Mouse (Mus musculus): ENCODE data around the gene Ift74. TPM values are rescaled to one million over a fixed set of nuclear protein-coding genes. Genes with fewer than 3 reads are reported as not detected.
A peak's percentile ranks its signal among the peaks of the same experiment; 100 is the strongest.
"Not testable (repeated sequence)": the region's sequence is repeated elsewhere in the genome, so short reads cannot be mapped to it uniquely, and the experiment has no call there.

Ift74 gene
- polyA plus RNA-seq, 1 experiment: 36.1 TPM

DNA sequence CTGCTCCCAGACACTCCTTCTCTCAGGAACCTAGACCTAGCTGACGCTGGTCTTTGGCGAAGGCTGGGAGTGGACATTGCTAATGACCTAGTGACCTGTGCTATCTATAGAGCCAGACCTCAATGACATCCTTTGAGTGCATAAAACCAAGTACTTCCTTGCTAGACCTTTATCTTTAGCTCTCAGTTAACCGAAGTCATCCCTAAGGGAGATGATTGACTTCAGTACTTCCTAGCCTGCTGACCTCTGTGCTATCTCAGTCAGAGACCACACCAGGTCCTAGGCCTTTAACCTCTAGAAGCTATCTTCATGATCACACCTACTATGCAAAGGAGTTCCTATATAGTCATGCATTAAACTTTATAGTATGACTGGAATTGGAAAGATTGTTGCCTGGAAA is 4.0 kb upstream of the Ift74 start:
- Histone ChIP-seq H3K27ac (ENCODE audit: insufficient read depth, low read length) (no peak overlapping the region), H3K4me1 (ENCODE audit: control insufficient read depth, insufficient read depth, low read length) (no peaks in the 10 kb centered on the region), H3K4me3 (ENCODE audit: insufficient read depth, low read length) (no peak overlapping the region)
- no peak for TF ChIP-seq POLR2A (IDR thresholded peaks at IDR 0.05; ENCODE audit: low read depth, low read length)
- TF ChIP-seq CTCF (IDR thresholded peaks at IDR 0.05; ENCODE audit: borderline replicate concordance, insufficient read depth, low read length): no peak

DNA sequence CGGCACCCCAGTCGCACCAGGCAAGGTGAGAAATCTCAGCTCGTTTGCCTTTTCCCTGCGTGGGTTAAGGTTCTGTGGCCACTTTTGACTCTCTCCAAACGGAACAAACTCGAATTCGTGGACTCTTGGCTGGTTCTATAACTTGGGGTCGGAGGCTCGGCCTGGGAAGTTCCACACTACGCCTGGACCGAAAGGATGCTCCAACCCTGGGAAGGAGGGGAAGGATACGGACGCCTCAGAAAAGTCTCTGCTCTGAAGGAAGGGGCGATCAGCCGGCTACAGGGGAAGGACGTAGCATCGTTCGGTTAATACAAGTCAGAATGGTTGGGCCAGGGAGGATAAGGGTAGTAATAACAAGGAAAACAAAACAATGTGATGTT is 326 bp downstream of the Ift74 start:
- Histone ChIP-seq H3K4me3 (ENCODE audit: insufficient read depth, low read length) (peak overlapping the region; percentile 82), H3K4me1 (ENCODE audit: control insufficient read depth, insufficient read depth, low read length) (no peaks in the 10 kb centered on the region), H3K27ac (ENCODE audit: insufficient read depth, low read length) (peak overlapping the region; percentile 20)
- no peak for TF ChIP-seq CTCF (IDR thresholded peaks at IDR 0.05; ENCODE audit: borderline replicate concordance, insufficient read depth, low read length)

DNA sequence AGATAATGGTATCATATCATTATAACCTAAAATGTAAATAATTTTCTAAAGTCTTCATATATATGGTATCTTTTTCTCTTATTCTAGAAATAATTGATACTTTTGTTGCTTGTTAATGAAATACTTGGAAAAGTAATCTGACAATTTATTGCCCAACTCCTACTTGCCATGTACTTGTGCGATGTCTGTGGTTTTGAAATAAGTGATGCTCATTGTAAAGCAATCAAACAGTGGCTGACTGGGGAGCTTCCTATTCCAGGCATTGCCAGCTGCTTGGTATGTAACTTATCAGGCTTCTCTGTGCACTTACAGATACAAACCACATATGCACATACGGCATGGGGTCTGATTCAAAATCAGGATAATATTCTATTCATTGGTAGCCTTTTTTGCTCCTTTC is 5.8 kb downstream of the Ift74 start:
- Histone ChIP-seq H3K4me3 (ENCODE audit: insufficient read depth, low read length) (no peak overlapping the region), H3K4me1 (ENCODE audit: control insufficient read depth, insufficient read depth, low read length) (0 out of 2 replicates have a peak, but pooled peaks cover 2% of the 10 kb centered on the region), H3K27ac (ENCODE audit: insufficient read depth, low read length) (peak overlapping the region; percentile 99)
- no peak for TF ChIP-seq POLR2A (IDR thresholded peaks at IDR 0.05; ENCODE audit: low read depth, low read length)
- TF ChIP-seq CTCF (IDR thresholded peaks at IDR 0.05; ENCODE audit: borderline replicate concordance, insufficient read depth, low read length): no peak

DNA sequence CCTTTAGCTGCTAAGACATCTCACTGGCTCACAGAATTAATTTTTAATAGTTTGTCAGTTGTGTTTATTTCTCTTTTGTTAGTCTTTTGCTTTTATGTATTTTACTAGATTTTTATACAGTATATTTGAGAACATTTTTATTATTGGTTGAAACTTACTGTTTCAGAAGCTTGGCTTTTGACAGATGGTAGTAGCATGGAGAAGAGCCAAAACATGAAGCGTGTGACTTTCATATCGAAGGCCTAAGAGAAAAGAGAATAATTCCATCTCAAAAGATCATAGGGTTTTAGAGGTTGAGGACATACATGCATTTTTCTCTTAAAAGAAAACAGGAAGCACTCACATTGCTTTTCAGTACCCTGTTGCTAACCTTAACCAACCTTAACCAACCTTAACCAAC is 28.9 kb downstream of the Ift74 start:
- Histone ChIP-seq H3K4me1 (ENCODE audit: control insufficient read depth, insufficient read depth, low read length) (no peaks in the 10 kb centered on the region), H3K27ac (ENCODE audit: insufficient read depth, low read length) (no peak overlapping the region), H3K4me3 (ENCODE audit: insufficient read depth, low read length) (no peak overlapping the region)
- TF ChIP-seq CTCF (IDR thresholded peaks at IDR 0.05; ENCODE audit: borderline replicate concordance, insufficient read depth, low read length) (no peak), POLR2A (IDR thresholded peaks at IDR 0.05; ENCODE audit: low read depth, low read length) (no peak)

DNA sequence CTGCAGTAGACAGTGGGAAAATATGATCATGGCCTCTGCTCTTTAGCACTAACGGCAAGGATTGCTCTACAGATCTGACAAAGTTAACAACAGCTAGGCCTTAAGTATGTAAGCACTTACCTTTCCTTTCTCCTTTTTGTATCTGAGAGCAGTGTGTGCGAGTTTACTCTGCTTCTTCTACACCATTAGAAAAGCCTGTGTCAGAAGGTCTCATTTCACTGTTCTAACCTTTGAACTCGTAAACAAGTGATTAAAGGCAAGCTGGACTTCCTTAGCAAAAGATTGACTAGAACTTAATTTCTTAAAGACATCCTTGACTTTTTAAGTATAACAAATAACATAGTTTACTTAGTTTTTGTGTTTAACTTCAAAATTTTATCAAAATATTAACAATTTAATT is 35.6 kb downstream of the Ift74 start, which contains the start of gene Lrrc19:
Lrrc19 (minus strand) TSS at position 225 of the 400 bp plus-strand sequence.
- Histone ChIP-seq H3K4me1 (ENCODE audit: control insufficient read depth, insufficient read depth, low read length) (no peaks in the 10 kb centered on the region), H3K27ac (ENCODE audit: insufficient read depth, low read length) (no peak within 1 kb of the TSS), H3K4me3 (ENCODE audit: insufficient read depth, low read length) (no peak within 1 kb of the TSS)
- TF ChIP-seq CTCF (IDR thresholded peaks at IDR 0.05; ENCODE audit: borderline replicate concordance, insufficient read depth, low read length) (no peak), POLR2A (IDR thresholded peaks at IDR 0.05; ENCODE audit: low read depth, low read length) (no peak)

DNA sequence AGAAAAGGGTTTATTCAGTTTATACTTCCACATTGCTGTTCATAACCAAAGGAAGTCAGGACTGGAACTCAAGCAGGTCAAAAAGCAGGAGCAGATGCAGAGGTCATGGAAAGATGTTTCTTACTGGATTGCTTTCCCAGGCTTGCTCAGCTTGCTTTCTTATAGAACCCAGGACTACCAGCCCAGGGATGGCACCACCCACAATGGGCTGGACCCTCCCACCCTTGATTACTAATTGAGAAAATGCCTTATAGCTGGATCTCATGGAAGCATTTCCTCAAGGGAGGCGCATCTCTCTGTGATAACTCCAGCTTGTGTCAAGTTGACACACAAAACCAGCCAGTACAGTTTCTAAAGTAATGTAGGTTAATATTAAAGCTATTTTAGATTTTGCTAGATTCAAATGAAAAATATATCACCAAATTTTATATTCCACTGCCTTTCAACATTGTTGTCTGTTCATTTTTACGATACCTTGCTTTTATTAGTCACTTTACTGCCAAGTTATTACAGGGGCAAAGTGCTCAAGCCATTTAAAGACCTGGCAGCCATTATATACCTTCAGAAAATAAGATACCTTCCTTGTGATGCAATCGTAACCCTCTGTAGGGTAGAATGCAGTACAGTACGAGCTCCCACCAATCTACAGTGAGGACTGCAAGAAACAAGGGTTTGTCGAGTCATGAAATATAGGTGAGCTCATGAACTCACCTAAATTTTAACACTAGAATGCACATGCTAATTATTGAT is 36.3 kb downstream of the Ift74 start:
- H3K4me3 ChIP-seq (ENCODE audit: insufficient read depth, low read length); H3K4me1 ChIP-seq (ENCODE audit: control insufficient read depth, insufficient read depth, low read length); H3K27ac ChIP-seq (ENCODE audit: insufficient read depth, low read length): not testable (repeated sequence)

DNA sequence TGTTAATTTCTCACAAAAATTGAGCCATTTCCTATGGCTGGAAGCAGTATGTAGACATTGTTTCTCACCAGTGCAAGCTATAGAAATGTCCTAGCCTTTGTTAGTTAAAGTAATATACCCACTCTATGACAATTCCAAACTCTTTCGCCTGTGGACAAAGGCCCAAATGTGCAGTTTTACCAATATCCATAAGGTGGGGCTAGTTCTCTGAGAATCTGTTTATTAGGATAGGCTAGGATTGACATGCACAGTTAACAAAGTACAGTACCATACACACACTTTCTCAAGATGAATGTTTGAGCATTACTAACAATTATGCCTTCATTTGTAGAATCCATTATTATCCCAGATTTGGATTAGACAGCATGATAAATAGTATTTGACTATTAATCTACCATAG is 55.4 kb downstream of the Ift74 start:
- no peak overlapping the region for H3K27ac ChIP-seq (ENCODE audit: insufficient read depth, low read length)
- TF ChIP-seq POLR2A (IDR thresholded peaks at IDR 0.05; ENCODE audit: low read depth, low read length) (no peak), CTCF (IDR thresholded peaks at IDR 0.05; ENCODE audit: borderline replicate concordance, insufficient read depth, low read length) (no peak)
- no peaks in the 10 kb centered on the region for H3K4me1 ChIP-seq (ENCODE audit: control insufficient read depth, insufficient read depth, low read length)
- no peak overlapping the region for H3K4me3 ChIP-seq (ENCODE audit: insufficient read depth, low read length)

DNA sequence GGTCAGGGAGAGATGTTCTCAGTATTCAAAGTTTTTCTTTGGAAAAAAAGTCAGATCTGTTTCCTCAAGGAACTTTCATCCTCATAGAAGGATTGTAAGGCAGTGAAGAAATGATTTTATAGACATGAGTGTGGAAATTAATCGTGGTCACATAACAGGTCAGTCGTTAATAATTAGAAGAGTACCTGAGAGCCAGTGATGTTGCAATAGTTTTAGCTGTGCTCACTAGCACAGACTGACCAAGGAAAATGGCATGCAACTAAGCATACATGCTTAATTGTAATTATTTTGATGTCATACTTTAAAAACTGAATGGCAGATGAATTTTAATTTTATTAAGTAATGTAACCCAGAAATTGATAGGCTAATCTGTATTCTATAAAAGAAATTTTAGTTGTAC is 66.4 kb downstream of the Ift74 start:
- no peaks in the 10 kb centered on the region for H3K4me1 ChIP-seq (ENCODE audit: control insufficient read depth, insufficient read depth, low read length)
- TF ChIP-seq CTCF (IDR thresholded peaks at IDR 0.05; ENCODE audit: borderline replicate concordance, insufficient read depth, low read length) (no peak), POLR2A (IDR thresholded peaks at IDR 0.05; ENCODE audit: low read depth, low read length) (no peak)
- H3K27ac ChIP-seq (ENCODE audit: insufficient read depth, low read length): no peak overlapping the region
- H3K4me3 ChIP-seq (ENCODE audit: insufficient read depth, low read length): no peak overlapping the region

DNA sequence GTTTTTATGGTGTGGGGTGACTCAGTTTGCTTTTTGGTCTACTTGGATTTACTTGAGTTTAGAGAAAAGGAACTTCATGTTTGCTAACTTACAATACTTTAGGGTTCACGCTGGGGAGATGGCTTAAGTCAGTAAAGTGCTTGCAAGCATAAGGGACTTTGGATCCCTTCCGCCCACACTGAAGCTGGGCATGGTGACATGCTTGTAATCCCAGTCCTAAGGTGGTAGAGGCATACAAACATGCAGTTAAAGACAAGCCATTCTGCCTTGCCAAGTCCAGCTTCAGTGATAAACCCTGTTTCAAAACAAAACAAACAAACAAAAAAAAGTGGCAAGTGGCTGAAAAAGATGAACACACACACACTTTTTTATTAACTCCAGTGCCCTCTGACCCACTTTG is 66.9 kb downstream of the Ift74 start:
- no peak for TF ChIP-seq POLR2A (IDR thresholded peaks at IDR 0.05; ENCODE audit: low read depth, low read length)

DNA sequence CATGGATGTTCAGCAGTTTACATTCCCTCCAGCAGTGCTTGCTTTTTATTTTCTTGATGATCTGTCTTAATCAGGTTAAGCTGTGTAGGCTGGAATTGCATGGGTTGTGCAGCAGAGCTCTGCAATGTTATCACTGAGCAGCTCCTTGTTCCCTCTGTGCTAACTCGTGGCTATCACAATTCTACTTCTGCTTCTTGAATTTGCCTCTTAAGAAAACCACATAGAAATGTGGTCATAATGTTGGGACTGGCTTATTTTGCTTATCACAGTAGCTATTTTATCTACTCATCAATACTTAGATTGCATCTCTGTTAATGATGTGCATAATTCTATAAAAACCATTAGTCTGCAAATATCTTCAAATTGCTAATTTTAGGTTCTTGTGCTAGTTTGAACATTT is 67.7 kb downstream of the Ift74 start:
- Histone ChIP-seq H3K4me1 (ENCODE audit: control insufficient read depth, insufficient read depth, low read length) (no peaks in the 10 kb centered on the region), H3K4me3 (ENCODE audit: insufficient read depth, low read length) (no peak overlapping the region), H3K27ac (ENCODE audit: insufficient read depth, low read length) (no peak overlapping the region)
- TF ChIP-seq CTCF (IDR thresholded peaks at IDR 0.05; ENCODE audit: borderline replicate concordance, insufficient read depth, low read length) (no peak), POLR2A (IDR thresholded peaks at IDR 0.05; ENCODE audit: low read depth, low read length) (no peak)

More for the DNA sequence above, 66.9 kb downstream of the Ift74 start:
- Histone ChIP-seq H3K27ac (ENCODE audit: insufficient read depth, low read length) (no peak overlapping the region), H3K4me3 (ENCODE audit: insufficient read depth, low read length) (no peak overlapping the region), H3K4me1 (ENCODE audit: control insufficient read depth, insufficient read depth, low read length) (no peaks in the 10 kb centered on the region)

DNA sequence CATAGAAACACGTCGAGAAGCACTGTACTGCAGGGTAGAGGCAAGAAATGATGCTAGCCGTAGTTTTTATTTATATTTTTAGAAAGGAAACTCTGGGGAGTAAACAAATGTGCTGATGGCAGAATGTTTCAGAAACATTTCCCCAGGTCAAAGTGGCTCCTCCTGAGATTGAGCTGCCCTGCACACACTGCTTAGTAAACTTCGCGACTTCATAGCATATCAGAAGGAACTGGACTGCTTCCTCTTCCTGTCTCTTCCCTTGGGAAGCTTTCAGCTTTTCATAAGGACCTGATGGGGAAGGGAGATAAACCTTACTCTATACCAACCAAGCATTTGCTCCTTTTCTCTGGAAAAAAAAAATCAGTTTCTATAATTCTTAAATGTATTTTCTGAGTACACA is 69.0 kb downstream of the Ift74 start:
- Histone ChIP-seq H3K27ac (ENCODE audit: insufficient read depth, low read length) (no peak overlapping the region), H3K4me1 (ENCODE audit: control insufficient read depth, insufficient read depth, low read length) (no peaks in the 10 kb centered on the region), H3K4me3 (ENCODE audit: insufficient read depth, low read length) (no peak overlapping the region)
- TF ChIP-seq POLR2A (IDR thresholded peaks at IDR 0.05; ENCODE audit: low read depth, low read length): no peak
- TF ChIP-seq CTCF (IDR thresholded peaks at IDR 0.05; ENCODE audit: borderline replicate concordance, insufficient read depth, low read length): no peak

DNA sequence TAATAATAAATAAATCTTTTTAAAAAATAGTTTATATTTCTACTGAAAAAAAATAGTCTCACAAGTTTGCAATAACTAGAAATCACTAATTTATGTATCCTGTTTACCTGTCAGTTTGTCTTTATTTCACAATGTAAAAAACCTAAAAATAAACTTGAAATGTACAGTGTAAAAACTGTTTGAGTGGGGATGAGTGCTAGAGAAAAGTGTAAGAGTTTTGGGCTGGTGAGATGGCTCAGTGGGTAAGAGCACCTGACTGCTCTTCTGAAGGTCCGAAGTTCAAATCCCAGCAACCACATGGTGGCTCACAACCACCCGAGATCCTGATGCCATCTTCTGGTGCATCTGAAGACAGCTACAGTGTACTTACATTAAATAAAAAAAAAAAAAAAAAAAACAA is 75.5 kb downstream of the Ift74 start:
- not testable (repeated sequence) for H3K27ac ChIP-seq (ENCODE audit: insufficient read depth, low read length); H3K4me3 ChIP-seq (ENCODE audit: insufficient read depth, low read length); H3K4me1 ChIP-seq (ENCODE audit: control insufficient read depth, insufficient read depth, low read length)
